Mouse (Mus musculus): ENCODE measurements at regions not wholly inside any gene's neighbourhood (a gene's known extent, or its start where the extent isn't known, plus 50 kb on each side); places are given as distances from the start of the nearest gene placed in this dataset.

DNA sequence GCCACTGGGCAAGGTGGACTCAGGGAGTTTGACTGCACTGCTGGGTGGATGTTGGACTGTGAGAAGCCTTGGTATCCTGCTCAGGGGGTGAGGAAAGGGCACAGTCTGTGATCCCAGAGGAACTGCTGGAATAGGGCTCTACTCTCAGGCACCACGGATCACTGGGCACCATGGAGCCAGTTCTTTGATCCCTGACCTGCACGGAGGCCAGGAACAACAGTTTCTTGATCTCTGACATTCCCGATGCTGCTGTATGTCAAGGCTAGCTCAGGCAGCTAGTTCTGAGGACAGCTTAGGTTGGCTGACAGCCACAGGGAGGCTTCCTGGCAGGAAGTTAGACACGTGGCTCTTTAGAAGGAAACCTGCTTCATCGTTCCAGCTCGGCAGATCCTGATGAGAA is 289.5 kb upstream of the Slit2 start:
- Histone ChIP-seq H3K36me3 (replicated peaks) (no peaks in the 10 kb centered on the region), H3K27ac (no peak overlapping the region), H3K9me3 (no peaks in the 10 kb centered on the region), H3K4me1 (no peaks in the 10 kb centered on the region), H3K27me3 (ENCODE audit: poor library complexity, severe bottlenecking) (no peaks in the 10 kb centered on the region), H3K4me3 (no peak overlapping the region)
- WGBS, result 80% methylated on average over 6 of the region's 6 CpGs
- no peak for DNase-seq (ENCODE audit: extremely low spot score, low spot score)

DNA sequence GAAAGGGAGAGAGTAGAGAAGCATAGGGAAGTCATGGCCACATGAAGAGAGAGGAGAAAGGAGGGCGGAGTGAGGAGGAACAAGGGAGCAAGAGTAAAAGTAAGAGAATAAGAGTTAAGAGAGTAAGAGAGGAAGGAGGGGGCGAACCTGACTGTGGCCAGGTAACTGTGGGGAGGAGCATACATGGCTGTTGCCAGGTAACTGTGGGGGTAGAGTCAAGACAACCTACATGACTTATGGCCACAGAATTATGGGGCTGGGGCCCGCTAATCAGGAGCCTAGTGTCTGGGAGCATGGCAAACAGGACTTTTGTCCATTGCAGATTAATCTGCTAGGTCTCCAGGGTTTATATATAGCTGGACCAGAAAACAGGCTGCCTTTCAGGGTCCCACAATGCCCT is 289.0 kb upstream of the Slit2 start:
- Histone ChIP-seq H3K4me1 (no peaks in the 10 kb centered on the region), H3K36me3 (replicated peaks) (no peaks in the 10 kb centered on the region), H3K4me3 (no peak overlapping the region), H3K9me3 (no peaks in the 10 kb centered on the region), H3K27me3 (ENCODE audit: poor library complexity, severe bottlenecking) (no peaks in the 10 kb centered on the region), H3K27ac (no peak overlapping the region)
- DNase-seq (ENCODE audit: extremely low spot score, low spot score), result no peak
- WGBS, result 90% methylated on average over 3 of the region's 3 CpGs

- no peaks in the 10 kb centered on the region for H3K4me1 ChIP-seq
- H3K27ac ChIP-seq, result no peak overlapping the region
- H3K9me3 ChIP-seq, result no peaks in the 10 kb centered on the region
- no peaks in the 10 kb centered on the region for H3K36me3 ChIP-seq (replicated peaks)
- H3K4me3 ChIP-seq, result no peak overlapping the region
- no peak for DNase-seq (ENCODE audit: extremely low spot score, low spot score)
- H3K27me3 ChIP-seq (ENCODE audit: poor library complexity, severe bottlenecking), result no peaks in the 10 kb centered on the region
- WGBS, result 94% methylated on average over 3 of the region's 3 CpGs
Measured at GRCm38 (mm10) chr5:47694630-47695029, 288.3 kb upstream of the Slit2 start.

DNA sequence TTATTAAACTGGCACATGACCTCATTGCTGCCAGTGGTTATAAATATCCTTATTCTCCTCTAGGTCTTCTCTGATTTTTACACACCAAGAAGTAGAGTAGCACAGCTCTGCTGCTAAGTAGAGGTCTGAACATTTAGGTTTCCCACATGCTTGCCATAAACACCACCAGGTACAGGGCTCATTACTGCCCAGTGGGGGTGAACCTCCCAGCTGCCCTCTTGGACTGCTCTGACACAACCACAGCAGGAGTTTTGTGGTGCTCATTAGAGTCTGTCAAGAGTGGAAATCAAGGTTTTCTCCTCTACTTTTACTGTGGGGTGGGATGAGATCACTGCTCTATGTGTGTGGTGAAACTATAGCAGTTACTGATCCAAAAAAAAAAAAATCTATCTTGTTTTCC is 271.4 kb upstream of the Slit2 start:
- no peak for DNase-seq (ENCODE audit: extremely low spot score, low spot score)
- Histone ChIP-seq H3K4me3 (no peak overlapping the region), H3K27me3 (ENCODE audit: poor library complexity, severe bottlenecking) (no peaks in the 10 kb centered on the region), H3K9me3 (no peaks in the 10 kb centered on the region), H3K4me1 (peaks cover 10% of the 10 kb centered on the region), H3K27ac (no peak overlapping the region), H3K36me3 (replicated peaks) (no peaks in the 10 kb centered on the region)

DNA sequence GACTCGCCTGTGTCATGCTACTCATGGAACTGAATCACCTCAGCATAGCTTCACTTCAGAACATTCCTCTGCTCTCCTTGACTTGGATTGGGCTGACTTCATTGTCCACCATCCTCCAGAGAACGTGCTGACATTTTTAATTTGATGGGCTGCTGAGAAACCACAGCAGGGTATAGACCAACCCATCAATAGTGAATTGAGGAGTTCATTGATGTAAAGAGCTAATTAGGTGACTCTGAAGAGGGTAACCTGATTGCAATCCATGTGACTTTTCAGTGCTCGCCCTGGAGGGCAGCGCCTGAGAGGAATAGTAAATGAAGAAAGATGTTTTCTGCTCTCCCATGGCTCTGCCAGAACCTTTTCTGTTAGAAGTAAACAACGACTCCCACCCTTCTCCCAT is 268.6 kb upstream of the Slit2 start:
- DNase-seq (ENCODE audit: extremely low spot score, low spot score), result no peak
- H3K27me3 ChIP-seq (ENCODE audit: poor library complexity, severe bottlenecking), result no peaks in the 10 kb centered on the region
- H3K4me3 ChIP-seq, result no peak overlapping the region
- H3K36me3 ChIP-seq (replicated peaks), result no peaks in the 10 kb centered on the region
- no peak overlapping the region for H3K27ac ChIP-seq
- whole genome bisulfite sequencing, result 32% methylated on average over 5 of the region's 5 CpGs
- no peaks in the 10 kb centered on the region for H3K9me3 ChIP-seq
- H3K4me1 ChIP-seq, result peaks cover 10% of the 10 kb centered on the region

DNA sequence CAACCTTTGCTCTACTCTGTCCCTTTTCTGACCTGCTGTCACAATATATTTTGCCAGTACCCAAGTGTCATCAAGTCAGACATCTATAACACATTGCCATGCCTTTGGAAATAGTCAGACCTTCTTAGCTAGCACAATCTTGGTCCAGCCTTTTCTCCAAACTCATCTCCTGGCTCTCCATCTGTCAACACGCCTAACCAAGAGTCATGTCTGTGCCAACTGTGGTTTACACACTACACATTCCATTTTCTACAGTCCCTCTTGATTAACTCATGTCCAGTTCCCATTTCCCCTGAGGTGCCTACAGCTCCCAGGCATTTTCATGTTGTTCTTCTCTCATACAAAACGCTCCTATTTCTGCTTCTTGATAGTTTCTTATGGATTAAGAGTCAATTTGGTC is 258.0 kb upstream of the Slit2 start:
- Histone ChIP-seq H3K4me1 (no peaks in the 10 kb centered on the region), H3K36me3 (replicated peaks) (no peaks in the 10 kb centered on the region), H3K4me3 (no peak overlapping the region), H3K27me3 (ENCODE audit: poor library complexity, severe bottlenecking) (no peaks in the 10 kb centered on the region), H3K27ac (no peak overlapping the region), H3K9me3 (no peaks in the 10 kb centered on the region)
- WGBS, result 80% methylated on average over 2 of the region's 2 CpGs
- DNase-seq (ENCODE audit: extremely low spot score, low spot score), result no peak

DNA sequence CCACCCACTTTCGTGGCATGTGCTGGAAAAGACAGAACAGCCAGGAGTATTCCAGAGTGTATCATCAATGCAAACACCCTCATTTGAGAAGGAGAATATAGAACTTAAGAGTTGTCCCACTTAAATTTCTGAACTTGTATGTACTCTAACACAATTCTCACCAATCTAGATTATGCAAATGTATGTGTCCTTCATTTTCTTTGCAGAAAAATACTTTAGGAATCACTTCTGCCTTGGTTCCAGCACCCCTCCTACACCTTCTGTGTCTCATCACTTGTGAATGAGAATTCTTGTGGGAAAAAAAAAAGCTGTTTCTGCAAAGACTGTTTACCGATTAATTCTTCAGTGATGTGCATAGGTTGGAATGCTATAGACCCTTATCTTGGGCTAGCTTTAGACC is 240.2 kb upstream of the Slit2 start:
- DNase-seq (ENCODE audit: extremely low spot score, low spot score), result no peak
- no peaks in the 10 kb centered on the region for H3K9me3 ChIP-seq
- no peak overlapping the region for H3K27ac ChIP-seq
- WGBS, result 87% methylated on average over 2 of the region's 2 CpGs
- no peak overlapping the region for H3K4me3 ChIP-seq
- no peaks in the 10 kb centered on the region for H3K36me3 ChIP-seq (replicated peaks)
- no peaks in the 10 kb centered on the region for H3K27me3 ChIP-seq (ENCODE audit: poor library complexity, severe bottlenecking)
- no peaks in the 10 kb centered on the region for H3K4me1 ChIP-seq

GRCm38 (mm10) chr5:47745177-47745576 is 237.8 kb upstream of the Slit2 start:
- H3K9me3 ChIP-seq, result no peaks in the 10 kb centered on the region
- WGBS, result 94% methylated on average over 2 of the region's 2 CpGs
- DNase-seq (ENCODE audit: extremely low spot score, low spot score), result no peak

DNA sequence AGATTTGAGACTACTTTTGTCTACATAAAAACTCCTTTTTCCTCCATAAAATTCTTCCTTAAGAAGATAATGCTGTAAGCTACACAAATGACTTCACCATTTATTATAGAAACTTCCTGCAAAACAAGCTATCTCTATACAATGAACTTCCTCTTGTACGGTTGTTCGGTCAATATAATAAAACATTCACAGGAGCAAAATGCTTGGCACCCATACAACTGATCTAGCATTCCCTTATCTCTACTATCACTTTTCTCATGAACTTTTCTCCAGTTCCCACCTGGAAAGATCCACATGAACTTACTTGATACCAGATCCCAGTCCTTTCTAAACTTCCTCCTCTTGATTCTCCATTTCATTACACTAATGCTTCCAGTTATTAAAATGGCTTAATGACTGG is 231.0 kb upstream of the Slit2 start:
- H3K4me3 ChIP-seq, result no peak overlapping the region
- WGBS, result 90% methylated on average over 2 of the region's 2 CpGs
- no peak overlapping the region for H3K27ac ChIP-seq

More at GRCm38 (mm10) chr5:47745177-47745576, 237.8 kb upstream of the Slit2 start:
- Histone ChIP-seq H3K27me3 (ENCODE audit: poor library complexity, severe bottlenecking) (no peaks in the 10 kb centered on the region), H3K36me3 (replicated peaks) (no peaks in the 10 kb centered on the region), H3K27ac (no peak overlapping the region), H3K4me1 (no peaks in the 10 kb centered on the region), H3K4me3 (no peak overlapping the region)

GRCm38 (mm10) chr5:47772642-47773353 is 210.1 kb upstream of the Slit2 start:
- DNase-seq (ENCODE audit: extremely low spot score, low spot score), result no peak
- peak overlapping the region; percentile 16; the same call in 1 of the 2 replicates for H3K27ac ChIP-seq
- WGBS, result 63% methylated on average over 8 of the region's 8 CpGs
- peaks cover 11% of the 10 kb centered on the region for H3K4me1 ChIP-seq
- no peaks in the 10 kb centered on the region for H3K9me3 ChIP-seq
- no peak overlapping the region for H3K4me3 ChIP-seq
- no peaks in the 10 kb centered on the region for H3K36me3 ChIP-seq (replicated peaks)
- H3K27me3 ChIP-seq (ENCODE audit: poor library complexity, severe bottlenecking), result no peaks in the 10 kb centered on the region

More for the DNA sequence above, 231.0 kb upstream of the Slit2 start:
- H3K9me3 ChIP-seq, result no peaks in the 10 kb centered on the region
- no peak for DNase-seq (ENCODE audit: extremely low spot score, low spot score)
- no peaks in the 10 kb centered on the region for H3K4me1 ChIP-seq
- H3K36me3 ChIP-seq (replicated peaks), result no peaks in the 10 kb centered on the region
- no peaks in the 10 kb centered on the region for H3K27me3 ChIP-seq (ENCODE audit: poor library complexity, severe bottlenecking)

DNA sequence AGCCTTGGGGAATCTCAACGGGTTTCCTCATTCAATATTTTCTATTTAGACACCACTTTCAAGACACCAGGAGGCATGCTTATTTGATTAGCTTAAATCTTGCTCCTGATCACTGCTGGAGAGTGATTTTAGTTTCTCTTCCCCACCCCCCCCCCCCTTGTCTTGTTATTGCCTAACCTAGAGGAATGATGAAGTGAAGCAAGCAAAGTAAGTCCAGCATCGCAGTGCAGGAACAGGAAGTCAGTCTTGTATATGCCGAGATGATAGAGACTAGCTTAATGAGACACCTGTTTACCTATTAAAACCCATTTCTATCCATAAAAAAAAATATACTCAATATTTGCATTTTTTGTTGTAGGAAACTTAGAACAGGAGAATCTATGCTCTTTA is 209.6 kb upstream of the Slit2 start:
- H3K27me3 ChIP-seq (ENCODE audit: poor library complexity, severe bottlenecking), result no peaks in the 10 kb centered on the region
- no peaks in the 10 kb centered on the region for H3K36me3 ChIP-seq (replicated peaks)
- H3K4me1 ChIP-seq, result peaks cover 11% of the 10 kb centered on the region
- H3K4me3 ChIP-seq, result no peak overlapping the region
- DNase-seq (ENCODE audit: extremely low spot score, low spot score), result no peak
- no peaks in the 10 kb centered on the region for H3K9me3 ChIP-seq
- WGBS, result 69% methylated on average over 3 of the region's 3 CpGs
- no peak overlapping the region for H3K27ac ChIP-seq

GRCm38 (mm10) chr5:47780861-47781260 is 202.1 kb upstream of the Slit2 start:
- DNase-seq (ENCODE audit: extremely low spot score, low spot score), result no peak
- 98% methylated on average over 2 of the region's 2 CpGs for WGBS
- Histone ChIP-seq H3K27me3 (ENCODE audit: poor library complexity, severe bottlenecking) (no peaks in the 10 kb centered on the region), H3K36me3 (replicated peaks) (no peaks in the 10 kb centered on the region), H3K4me3 (no peak overlapping the region), H3K9me3 (no peaks in the 10 kb centered on the region), H3K4me1 (no peaks in the 10 kb centered on the region), H3K27ac (no peak overlapping the region)

GRCm38 (mm10) chr5:47781608-47782007 is 201.3 kb upstream of the Slit2 start:
- Histone ChIP-seq H3K27me3 (ENCODE audit: poor library complexity, severe bottlenecking) (no peaks in the 10 kb centered on the region), H3K4me1 (no peaks in the 10 kb centered on the region), H3K27ac (no peak overlapping the region), H3K4me3 (no peak overlapping the region), H3K36me3 (replicated peaks) (no peaks in the 10 kb centered on the region), H3K9me3 (no peaks in the 10 kb centered on the region)
- no peak for DNase-seq (ENCODE audit: extremely low spot score, low spot score)
- WGBS, result 86% methylated on average over 5 of the region's 5 CpGs
